Mouse (Mus musculus) C2C12 (cell line): ENCODE data around the gene Mrgprd.

ENCODE experiments used
- CTCF ChIP-seq: IDR thresholded peaks from one replicate; pipeline ENCODE4 v1.5.1; 2011; ENCODE audit not compliant: control insufficient read depth, insufficient read depth, insufficient read length
- MAX ChIP-seq: IDR thresholded peaks from one replicate; pipeline ENCODE4 v1.6.1; 2011; ENCODE audit warnings: mild to moderate bottlenecking, control low read depth
- MYOD1 ChIP-seq: IDR thresholded peaks from one replicate; pipeline ENCODE4 v1.6.1; 2011; ENCODE audit warnings: low read depth; ENCODE audit not compliant: control insufficient read depth, insufficient read length
- MYOG ChIP-seq: IDR thresholded peaks from one replicate; pipeline ENCODE4 v1.6.1; 2011; ENCODE audit not compliant: control insufficient read depth, insufficient read length; ENCODE audit errors: extremely low read depth
- USF1 ChIP-seq: IDR thresholded peaks from one replicate; pipeline ENCODE4 v1.6.1; 2011; ENCODE audit warnings: low read depth, mild to moderate bottlenecking, control low read depth, moderate library complexity

DNA sequence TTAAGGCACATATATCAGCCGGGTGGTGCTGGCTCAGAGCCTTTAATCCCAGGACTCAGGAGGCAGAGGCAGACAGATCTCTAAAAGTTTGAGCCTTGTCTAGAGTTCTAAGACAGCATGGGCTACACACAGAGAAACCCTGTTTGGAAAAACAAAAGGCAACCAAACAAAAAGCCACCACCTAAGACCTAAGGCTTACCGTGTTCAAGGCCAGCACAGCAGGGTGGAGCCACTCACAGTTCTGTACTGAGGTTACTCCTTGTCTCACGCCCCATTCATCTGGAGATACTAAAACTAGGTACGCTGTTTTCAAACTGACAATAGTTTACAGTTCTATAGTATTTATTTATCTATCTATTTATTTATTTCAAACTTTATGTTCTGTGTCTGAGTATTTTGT is 29.2 kb upstream of the Mrgprd start:
- no peak for TF ChIP-seq USF1
- no peak for TF ChIP-seq CTCF
- TF ChIP-seq MAX, result no peak
- no peak for TF ChIP-seq MYOD1
- TF ChIP-seq MYOG, result no peak
